Mouse (Mus musculus) megakaryocyte-erythroid progenitor cell, adult 5-6 weeks (primary cell): ENCODE measurements around the gene Tyrobp. TPM values are rescaled to one million over a fixed set of nuclear protein-coding genes. Genes with fewer than 3 reads are reported as not detected.

Source experiments
- ATAC-seq: replicated peaks from 2 replicates; pipeline ENCODE4 v1.8.0; 2016; ENCODE audit warnings: mild to moderate bottlenecking, inconsistent platforms; ENCODE audit not compliant: severe bottlenecking, poor library complexity, low FRiP score, low TSS enrichment
- total RNA-seq, 2 experiments: library from RNA; stranded (forward) in 1 of 2; stranded (reverse) in 1 of 2; fragments of 200-1000, 215-1000 nt in 1 of 2; fragments of >200 nt in 1 of 2; fragmentation: Nextera tagmentation in 1 of 2; gene quantifications; 2 replicates each; pipeline ENCODE4 v1.2.3; 2014 to 2017

Gene Tyrobp
- total RNA-seq, 2 experiments from 2014 or later, result 26.6 TPM; not detected in 1

GRCm38 (mm10) chr7:30456911-30457628 lies 43.5 kb downstream of the Tyrobp start:
- no peak for ATAC-seq

- no peak for ATAC-seq
Measured at GRCm38 (mm10) chr7:30457629-30458330, 44.2 kb downstream of the Tyrobp start, which contains the start of the genes Kirrel2 and Nphs1. Kirrel2 (minus strand) TSS chr7:30457690. Nphs1 (plus strand) TSS chr7:30458315.

- no peak for ATAC-seq
Measured at GRCm38 (mm10) chr7:30459484-30459883, 45.9 kb downstream of the Tyrobp start.

- ATAC-seq, result no peak
Measured at GRCm38 (mm10) chr7:30463568-30463967, 50.0 kb downstream of the Tyrobp start.

GRCm38 (mm10) chr7:30463996-30464395 lies 50.4 kb downstream of the Tyrobp start:
- ATAC-seq, result no peak

GRCm38 (mm10) chr7:30464816-30465300 lies 51.3 kb downstream of the Tyrobp start:
- no peak for ATAC-seq

Other genes with a start within 250 kb of the Tyrobp start
Only the 30 nearest of the 34 such genes appear.
- gene Capns1, start 214.9 kb upstream of the Tyrobp start, total RNA-seq (2014; fragmentation: Nextera tagmentation), result 148 and 186 TPM in 2 replicates
- gene Capns1, start 214.9 kb upstream of the Tyrobp start, total RNA-seq (2017), result 123 and 126 TPM in 2 replicates
- 91.3 and 106 TPM in 2 replicates for gene Polr2i, start 181.8 kb upstream of the Tyrobp start, total RNA-seq (2014; fragmentation: Nextera tagmentation)
- gene Polr2i, start 181.8 kb upstream of the Tyrobp start, total RNA-seq (2017), result 42.0 and 46.5 TPM in 2 replicates
- 86.4 and 117 TPM in 2 replicates for gene Tbcb, start 181.5 kb upstream of the Tyrobp start, total RNA-seq (2014; fragmentation: Nextera tagmentation)
- 26.2 and 49.4 TPM in 2 replicates for gene Tbcb, start 181.5 kb upstream of the Tyrobp start, total RNA-seq (2017)
- not detected in 2 replicates for gene Ovol3, start 178.0 kb upstream of the Tyrobp start, total RNA-seq (2014; fragmentation: Nextera tagmentation)
- gene Ovol3, start 178.0 kb upstream of the Tyrobp start, total RNA-seq (2017), result not detected in 2 replicates
- not detected in 2 replicates for gene Thap8, start 133.7 kb upstream of the Tyrobp start, total RNA-seq (2014; fragmentation: Nextera tagmentation)
- 1.6 TPM in 1 of 2 replicates, not detected in the other for gene Thap8, start 133.7 kb upstream of the Tyrobp start, total RNA-seq (2017)
- 31.0 and 31.8 TPM in 2 replicates for gene Wdr62, start 133.3 kb upstream of the Tyrobp start, total RNA-seq (2014; fragmentation: Nextera tagmentation)
- 5.1 and 5.5 TPM in 2 replicates for gene Wdr62, start 133.3 kb upstream of the Tyrobp start, total RNA-seq (2017)
- not detected in 2 replicates for gene Clip3, start 122.0 kb upstream of the Tyrobp start, total RNA-seq (2014; fragmentation: Nextera tagmentation)
- gene Clip3, start 122.0 kb upstream of the Tyrobp start, total RNA-seq (2017), result not detected in 2 replicates
- gene Alkbh6, start 105.0 kb upstream of the Tyrobp start, total RNA-seq (2014; fragmentation: Nextera tagmentation), result 12.7 and 35.5 TPM in 2 replicates
- gene Alkbh6, start 105.0 kb upstream of the Tyrobp start, total RNA-seq (2017), result 26.5 and 28.8 TPM in 2 replicates
- 2.9 TPM in 1 of 2 replicates, not detected in the other for gene Syne4, start 99.0 kb upstream of the Tyrobp start, total RNA-seq (2014; fragmentation: Nextera tagmentation)
- gene Syne4, start 99.0 kb upstream of the Tyrobp start, total RNA-seq (2017), result not detected in 2 replicates
- not detected in 2 replicates for gene E130208F15Rik, start 92.0 kb upstream of the Tyrobp start, total RNA-seq (2014; fragmentation: Nextera tagmentation)
- gene E130208F15Rik, start 92.0 kb upstream of the Tyrobp start, total RNA-seq (2017), result 3.4 TPM in 1 of 2 replicates, not detected in the other
- 7.3 and 9.2 TPM in 2 replicates for gene Sdhaf1, start 89.9 kb upstream of the Tyrobp start, total RNA-seq (2014; fragmentation: Nextera tagmentation)
- 7.9 and 8.9 TPM in 2 replicates for gene Sdhaf1, start 89.9 kb upstream of the Tyrobp start, total RNA-seq (2017)
- gene Lrfn3, start 51.0 kb upstream of the Tyrobp start, total RNA-seq (2014; fragmentation: Nextera tagmentation), result not detected in 2 replicates
- gene Lrfn3, start 51.0 kb upstream of the Tyrobp start, total RNA-seq (2017), result not detected in 2 replicates
- gene Hcst, start 6.1 kb downstream of the Tyrobp start, total RNA-seq (2014; fragmentation: Nextera tagmentation), result 4.3 and 4.4 TPM in 2 replicates
- 3.3 TPM in 1 of 2 replicates, not detected in the other for gene Hcst, start 6.1 kb downstream of the Tyrobp start, total RNA-seq (2017)
- 0.89 and 9.0 TPM in 2 replicates for gene Nfkbid, start 8.0 kb downstream of the Tyrobp start, total RNA-seq (2014; fragmentation: Nextera tagmentation)
- 0.80 and 3.1 TPM in 2 replicates for gene Nfkbid, start 8.0 kb downstream of the Tyrobp start, total RNA-seq (2017)
- gene Aplp1, start 31.8 kb downstream of the Tyrobp start, total RNA-seq (2014; fragmentation: Nextera tagmentation), result not detected in 2 replicates
- gene Aplp1, start 31.8 kb downstream of the Tyrobp start, total RNA-seq (2017), result not detected in 2 replicates
- gene Kirrel2, start 43.9 kb downstream of the Tyrobp start, total RNA-seq (2014; fragmentation: Nextera tagmentation), result not detected in 2 replicates
- not detected in 2 replicates for gene Kirrel2, start 43.9 kb downstream of the Tyrobp start, total RNA-seq (2017)
- gene Nphs1, start 44.6 kb downstream of the Tyrobp start, total RNA-seq (2014; fragmentation: Nextera tagmentation), result 1.7 TPM in 1 of 2 replicates, not detected in the other
- gene Nphs1, start 44.6 kb downstream of the Tyrobp start, total RNA-seq (2017), result 1.9 TPM in 1 of 2 replicates, not detected in the other
- gene Prodh2, start 79.9 kb downstream of the Tyrobp start, total RNA-seq (2014; fragmentation: Nextera tagmentation), result not detected in 2 replicates
- not detected in 2 replicates for gene Prodh2, start 79.9 kb downstream of the Tyrobp start, total RNA-seq (2017)
- gene Arhgap33, start 121.3 kb downstream of the Tyrobp start, total RNA-seq (2014; fragmentation: Nextera tagmentation), result 32.6 and 47.6 TPM in 2 replicates
- 4.6 and 15.1 TPM in 2 replicates for gene Arhgap33, start 121.3 kb downstream of the Tyrobp start, total RNA-seq (2017)
- 20.8 and 25.3 TPM in 2 replicates for gene Hspb6, start 138.4 kb downstream of the Tyrobp start, total RNA-seq (2014; fragmentation: Nextera tagmentation)
- 1.2 and 8.1 TPM in 2 replicates for gene Hspb6, start 138.4 kb downstream of the Tyrobp start, total RNA-seq (2017)
- 16.2 and 17.9 TPM in 2 replicates for gene Proser3, start 138.5 kb downstream of the Tyrobp start, total RNA-seq (2014; fragmentation: Nextera tagmentation)
- gene Proser3, start 138.5 kb downstream of the Tyrobp start, total RNA-seq (2017), result 3.5 and 5.3 TPM in 2 replicates
- gene Lin37, start 146.1 kb downstream of the Tyrobp start, total RNA-seq (2014; fragmentation: Nextera tagmentation), result 45.8 and 61.6 TPM in 2 replicates
- gene Lin37, start 146.1 kb downstream of the Tyrobp start, total RNA-seq (2017), result 13.8 and 28.6 TPM in 2 replicates
- gene U2af1l4, start 149.5 kb downstream of the Tyrobp start, total RNA-seq (2014; fragmentation: Nextera tagmentation), result 29.4 and 34.6 TPM in 2 replicates
- 79.6 and 83.0 TPM in 2 replicates for gene U2af1l4, start 149.5 kb downstream of the Tyrobp start, total RNA-seq (2017)
- gene Gm49396, start 149.6 kb downstream of the Tyrobp start, total RNA-seq (2014; fragmentation: Nextera tagmentation), result 5.3 and 14.0 TPM in 2 replicates
- 1.5 and 7.0 TPM in 2 replicates for gene Gm49396, start 149.6 kb downstream of the Tyrobp start, total RNA-seq (2017)
- 150 and 174 TPM in 2 replicates for gene Psenen, start 149.9 kb downstream of the Tyrobp start, total RNA-seq (2014; fragmentation: Nextera tagmentation)
- 99.1 and 117 TPM in 2 replicates for gene Psenen, start 149.9 kb downstream of the Tyrobp start, total RNA-seq (2017)
- 3.7 and 11.3 TPM in 2 replicates for gene Igflr1, start 151.7 kb downstream of the Tyrobp start, total RNA-seq (2014; fragmentation: Nextera tagmentation)
- gene Igflr1, start 151.7 kb downstream of the Tyrobp start, total RNA-seq (2017), result not detected in 2 replicates
- 105 and 115 TPM in 2 replicates for gene Kmt2b, start 175.0 kb downstream of the Tyrobp start, total RNA-seq (2014; fragmentation: Nextera tagmentation)
- 17.0 and 17.3 TPM in 2 replicates for gene Kmt2b, start 175.0 kb downstream of the Tyrobp start, total RNA-seq (2017)
- gene Zbtb32, start 185.1 kb downstream of the Tyrobp start, total RNA-seq (2014; fragmentation: Nextera tagmentation), result not detected in 2 replicates
- not detected in 2 replicates for gene Zbtb32, start 185.1 kb downstream of the Tyrobp start, total RNA-seq (2017)
- 0.83 TPM in 1 of 2 replicates, not detected in the other for gene Upk1a, start 199.1 kb downstream of the Tyrobp start, total RNA-seq (2014; fragmentation: Nextera tagmentation)
- gene Upk1a, start 199.1 kb downstream of the Tyrobp start, total RNA-seq (2017), result 0.99 TPM in 1 of 2 replicates, not detected in the other
- gene Cox6b1, start 212.4 kb downstream of the Tyrobp start, total RNA-seq (2014; fragmentation: Nextera tagmentation), result 569 and 755 TPM in 2 replicates
- 427 and 665 TPM in 2 replicates for gene Cox6b1, start 212.4 kb downstream of the Tyrobp start, total RNA-seq (2017)